Mouse (Mus musculus): ENCODE measurements at regions not wholly inside any gene's neighbourhood (a gene's known extent, or its start where the extent isn't known, plus 50 kb on each side); places are given as distances from the start of the nearest gene placed in this dataset.

GRCm38 (mm10) chr13:107261479-107262050 lies 239.6 kb upstream of the Kif2a start:
- ATAC-seq, result no peak
- Histone ChIP-seq H3K4me2 (ENCODE audit: low read length) (no peak overlapping the region), H3K36me3 (ENCODE audit: control insufficient read depth, insufficient read depth) (no peaks in the 10 kb centered on the region), H3K9ac (replicated peaks; ENCODE audit: low read depth, low read length) (no peak overlapping the region), H3K4me3 (replicated peaks; ENCODE audit: low read length) (no peak overlapping the region), H3K27ac (ENCODE audit: low read length) (no peak overlapping the region), H3K27me3 (replicated peaks; ENCODE audit: control insufficient read depth, insufficient read depth, low read length) (no peaks in the 10 kb centered on the region), H3K4me1 (replicated peaks; ENCODE audit: control insufficient read depth, insufficient read depth, low read length) (no peaks in the 10 kb centered on the region), H3K9me3 (ENCODE audit: control insufficient read depth, low read length) (no peaks in the 10 kb centered on the region)
- WGBS, result 12% methylated on average over 6 of the region's 6 CpGs

DNA sequence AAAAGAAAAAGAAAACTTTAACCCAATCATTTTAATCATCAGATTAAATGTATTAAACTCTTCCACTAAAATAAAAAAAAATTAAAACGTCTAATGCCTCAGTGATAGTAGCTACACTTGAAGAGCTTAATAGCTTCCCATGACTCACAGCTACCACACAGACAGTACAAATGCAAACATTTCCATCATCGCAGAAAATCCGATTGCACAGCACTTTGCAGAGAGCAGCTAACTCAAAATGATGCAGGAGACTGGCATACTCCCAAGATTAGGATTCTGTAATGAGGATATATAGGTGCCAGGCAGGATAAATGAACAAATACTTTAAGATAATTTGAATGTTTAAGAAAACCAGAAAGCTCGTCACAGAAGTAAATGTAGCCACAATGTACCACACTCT lies 238.3 kb upstream of the Kif2a start:
- Histone ChIP-seq H3K9ac (replicated peaks; ENCODE audit: low read depth, low read length) (no peak overlapping the region), H3K36me3 (ENCODE audit: control insufficient read depth, insufficient read depth) (no peaks in the 10 kb centered on the region), H3K27me3 (replicated peaks; ENCODE audit: control insufficient read depth, insufficient read depth, low read length) (no peaks in the 10 kb centered on the region), H3K4me2 (ENCODE audit: low read length) (no peak overlapping the region), H3K4me3 (replicated peaks; ENCODE audit: low read length) (no peak overlapping the region), H3K9me3 (ENCODE audit: control insufficient read depth, low read length) (no peaks in the 10 kb centered on the region), H3K4me1 (replicated peaks; ENCODE audit: control insufficient read depth, insufficient read depth, low read length) (no peaks in the 10 kb centered on the region), H3K27ac (ENCODE audit: low read length) (no peak overlapping the region)
- ATAC-seq, result no peak
- WGBS, result 61% methylated on average over 4 of the region's 4 CpGs

DNA sequence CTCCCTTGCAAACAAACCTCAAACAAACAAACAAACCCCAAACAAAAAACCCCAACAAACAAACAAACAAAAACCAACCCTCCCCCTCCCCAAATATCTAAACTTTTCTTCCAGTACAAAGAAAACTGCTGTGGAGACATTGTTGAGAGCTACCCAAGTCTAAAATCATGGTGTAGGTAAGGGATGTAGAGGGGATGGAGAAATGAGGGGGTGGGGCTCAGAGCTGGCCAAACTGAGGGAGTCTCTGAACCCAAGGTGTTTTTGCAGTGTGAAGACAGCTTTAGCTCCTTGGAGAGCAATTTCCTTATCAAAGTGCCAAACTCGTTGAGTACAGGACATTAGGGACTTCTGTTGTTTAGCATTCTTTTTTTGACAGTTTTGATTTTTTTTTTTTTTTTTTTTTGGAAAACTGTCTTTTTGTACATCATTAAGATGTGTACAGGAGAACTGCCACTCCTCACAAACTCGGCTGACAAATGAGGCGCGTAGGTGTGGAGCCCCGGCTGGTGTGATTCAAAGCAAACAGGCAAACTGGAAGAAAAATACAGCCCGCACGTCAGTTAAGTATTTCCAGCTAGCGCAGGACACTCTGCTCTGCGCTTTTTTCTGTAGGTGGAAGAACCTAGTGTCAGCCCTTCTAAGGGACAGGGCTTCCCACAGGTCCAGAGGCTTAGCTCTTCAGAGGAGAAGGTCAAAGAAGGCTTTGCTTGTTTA lies 226.0 kb upstream of the Kif2a start:
- no peaks in the 10 kb centered on the region for H3K27me3 ChIP-seq (replicated peaks; ENCODE audit: control insufficient read depth, insufficient read depth, low read length)
- peak; percentile 49; the same call in 1 of the 2 replicates for ATAC-seq
- 12% methylated on average over 9 of the region's 9 CpGs for WGBS

GRCm38 (mm10) chr13:107246956-107247751 lies 225.2 kb upstream of the Kif2a start:
- 2% methylated on average over 17 of the region's 17 CpGs for WGBS

More for the DNA sequence above, 226.0 kb upstream of the Kif2a start:
- H3K27ac ChIP-seq (ENCODE audit: low read length), result no peak overlapping the region
- peak overlapping the region; percentile 56; the same call in 1 of the 2 replicates for H3K4me2 ChIP-seq (ENCODE audit: low read length)
- peaks cover 12% of the 10 kb centered on the region for H3K4me1 ChIP-seq (replicated peaks; ENCODE audit: control insufficient read depth, insufficient read depth, low read length)
- H3K9me3 ChIP-seq (ENCODE audit: control insufficient read depth, low read length), result no peaks in the 10 kb centered on the region
- no peaks in the 10 kb centered on the region for H3K36me3 ChIP-seq (ENCODE audit: control insufficient read depth, insufficient read depth)
- no peak overlapping the region for H3K9ac ChIP-seq (replicated peaks; ENCODE audit: low read depth, low read length)
- H3K4me3 ChIP-seq (replicated peaks; ENCODE audit: low read length), result no peak overlapping the region

GRCm38 (mm10) chr13:107244173-107244572 lies 222.2 kb upstream of the Kif2a start:
- peaks cover 12% of the 10 kb centered on the region for H3K4me1 ChIP-seq (replicated peaks; ENCODE audit: control insufficient read depth, insufficient read depth, low read length)
- 89% methylated on average over 3 of the region's 3 CpGs for WGBS

More at GRCm38 (mm10) chr13:107246956-107247751, 225.2 kb upstream of the Kif2a start:
- Histone ChIP-seq H3K9ac (replicated peaks; ENCODE audit: low read depth, low read length) (peak overlapping the region; percentile 46), H3K4me1 (replicated peaks; ENCODE audit: control insufficient read depth, insufficient read depth, low read length) (peaks cover 12% of the 10 kb centered on the region), H3K27ac (ENCODE audit: low read length) (no peak overlapping the region), H3K9me3 (ENCODE audit: control insufficient read depth, low read length) (no peaks in the 10 kb centered on the region), H3K4me2 (ENCODE audit: low read length) (peak overlapping the region; percentile 56), H3K36me3 (ENCODE audit: control insufficient read depth, insufficient read depth) (no peaks in the 10 kb centered on the region), H3K4me3 (replicated peaks; ENCODE audit: low read length) (peak overlapping the region; percentile 35), H3K27me3 (replicated peaks; ENCODE audit: control insufficient read depth, insufficient read depth, low read length) (no peaks in the 10 kb centered on the region)
- ATAC-seq, result peak; percentile 93

DNA sequence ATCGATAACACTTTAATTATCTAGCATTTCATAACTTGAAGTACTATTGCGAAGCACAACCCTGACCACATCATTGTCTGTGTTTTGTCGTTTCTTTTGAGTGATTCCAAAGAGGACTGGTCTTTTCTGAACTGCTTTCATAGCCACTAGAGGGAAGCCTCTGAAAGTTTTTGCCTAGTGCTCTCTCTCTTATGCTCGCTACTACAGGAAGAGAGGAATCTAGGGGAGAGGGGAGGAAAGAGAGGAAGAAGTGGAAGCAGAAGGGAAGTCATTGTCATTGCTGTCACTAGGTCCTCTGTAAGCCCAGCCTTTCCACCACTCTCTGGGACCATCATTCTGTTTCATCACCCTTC lies 217.1 kb upstream of the Kif2a start:
- Histone ChIP-seq H3K27ac (ENCODE audit: low read length) (no peak overlapping the region), H3K4me3 (replicated peaks; ENCODE audit: low read length) (no peak overlapping the region), H3K36me3 (ENCODE audit: control insufficient read depth, insufficient read depth) (no peaks in the 10 kb centered on the region), H3K4me1 (replicated peaks; ENCODE audit: control insufficient read depth, insufficient read depth, low read length) (no peaks in the 10 kb centered on the region), H3K9ac (replicated peaks; ENCODE audit: low read depth, low read length) (no peak overlapping the region), H3K9me3 (ENCODE audit: control insufficient read depth, low read length) (peaks cover 5% of the 10 kb centered on the region), H3K27me3 (replicated peaks; ENCODE audit: control insufficient read depth, insufficient read depth, low read length) (no peaks in the 10 kb centered on the region), H3K4me2 (ENCODE audit: low read length) (no peak overlapping the region)
- ATAC-seq, result 0 out of 2 replicates have a peak, but pooled peaks have one; percentile 38
- 63% methylated on average over 4 of the region's 4 CpGs for WGBS

More at GRCm38 (mm10) chr13:107244173-107244572, 222.2 kb upstream of the Kif2a start:
- Histone ChIP-seq H3K36me3 (ENCODE audit: control insufficient read depth, insufficient read depth) (no peaks in the 10 kb centered on the region), H3K4me2 (ENCODE audit: low read length) (no peak overlapping the region), H3K9me3 (ENCODE audit: control insufficient read depth, low read length) (peaks cover 5% of the 10 kb centered on the region), H3K27ac (ENCODE audit: low read length) (no peak overlapping the region), H3K4me3 (replicated peaks; ENCODE audit: low read length) (no peak overlapping the region), H3K27me3 (replicated peaks; ENCODE audit: control insufficient read depth, insufficient read depth, low read length) (no peaks in the 10 kb centered on the region), H3K9ac (replicated peaks; ENCODE audit: low read depth, low read length) (no peak overlapping the region)
- ATAC-seq, result no peak

GRCm38 (mm10) chr13:107238364-107239034 lies 216.6 kb upstream of the Kif2a start:
- WGBS, result 82% methylated on average over 9 of the region's 9 CpGs
- no peaks in the 10 kb centered on the region for H3K4me1 ChIP-seq (replicated peaks; ENCODE audit: control insufficient read depth, insufficient read depth, low read length)
- no peak for ATAC-seq
- no peaks in the 10 kb centered on the region for H3K27me3 ChIP-seq (replicated peaks; ENCODE audit: control insufficient read depth, insufficient read depth, low read length)
- H3K4me3 ChIP-seq (replicated peaks; ENCODE audit: low read length), result no peak overlapping the region
- H3K9me3 ChIP-seq (ENCODE audit: control insufficient read depth, low read length), result peaks cover 5% of the 10 kb centered on the region
- H3K9ac ChIP-seq (replicated peaks; ENCODE audit: low read depth, low read length), result no peak overlapping the region
- H3K36me3 ChIP-seq (ENCODE audit: control insufficient read depth, insufficient read depth), result no peaks in the 10 kb centered on the region
- no peak overlapping the region for H3K27ac ChIP-seq (ENCODE audit: low read length)
- no peak overlapping the region for H3K4me2 ChIP-seq (ENCODE audit: low read length)

- Histone ChIP-seq H3K9me3 (ENCODE audit: control insufficient read depth, low read length) (no peaks in the 10 kb centered on the region), H3K4me3 (replicated peaks; ENCODE audit: low read length) (no peak overlapping the region), H3K36me3 (ENCODE audit: control insufficient read depth, insufficient read depth) (no peaks in the 10 kb centered on the region), H3K27ac (ENCODE audit: low read length) (no peak overlapping the region), H3K27me3 (replicated peaks; ENCODE audit: control insufficient read depth, insufficient read depth, low read length) (no peaks in the 10 kb centered on the region), H3K4me2 (ENCODE audit: low read length) (no peak overlapping the region), H3K9ac (replicated peaks; ENCODE audit: low read depth, low read length) (no peak overlapping the region), H3K4me1 (replicated peaks; ENCODE audit: control insufficient read depth, insufficient read depth, low read length) (0 out of 2 replicates have a peak, but pooled peaks cover 3% of the 10 kb centered on the region)
- WGBS, result 72% methylated on average over 5 of the region's 5 CpGs
- ATAC-seq, result peak; percentile 34; the same call in 1 of the 2 replicates
Observed at GRCm38 (mm10) chr13:107219456-107219855, 197.5 kb upstream of the Kif2a start.

DNA sequence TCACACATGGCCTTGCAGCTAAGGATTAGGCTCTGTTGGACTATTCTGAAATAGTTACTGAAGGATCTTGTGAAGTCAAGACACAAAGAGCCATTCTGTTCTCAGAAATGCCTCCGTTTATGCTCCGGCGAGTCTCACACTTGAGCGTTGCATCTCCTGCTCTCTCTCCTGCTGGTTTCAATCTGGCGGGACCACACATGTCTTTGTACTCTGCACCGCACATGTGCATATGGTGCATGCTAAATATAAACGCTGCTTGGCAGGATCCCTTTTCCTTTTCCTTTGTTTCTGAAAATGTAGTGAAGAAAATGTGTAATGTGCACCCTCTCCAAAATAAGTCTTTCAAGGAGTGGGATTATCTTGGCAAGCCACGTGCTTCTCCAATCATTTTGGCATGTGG lies 196.4 kb upstream of the Kif2a start:
- WGBS, result 22% methylated on average over 8 of the region's 8 CpGs
- H3K27ac ChIP-seq (ENCODE audit: low read length), result peak overlapping the region; percentile 39
- H3K9ac ChIP-seq (replicated peaks; ENCODE audit: low read depth, low read length), result no peak overlapping the region
- no peak overlapping the region for H3K4me2 ChIP-seq (ENCODE audit: low read length)
- H3K9me3 ChIP-seq (ENCODE audit: control insufficient read depth, low read length), result no peaks in the 10 kb centered on the region
- no peaks in the 10 kb centered on the region for H3K27me3 ChIP-seq (replicated peaks; ENCODE audit: control insufficient read depth, insufficient read depth, low read length)
- peak; percentile 88 for ATAC-seq
- no peak overlapping the region for H3K4me3 ChIP-seq (replicated peaks; ENCODE audit: low read length)
- H3K36me3 ChIP-seq (ENCODE audit: control insufficient read depth, insufficient read depth), result no peaks in the 10 kb centered on the region
- 0 out of 2 replicates have a peak, but pooled peaks cover 3% of the 10 kb centered on the region for H3K4me1 ChIP-seq (replicated peaks; ENCODE audit: control insufficient read depth, insufficient read depth, low read length)
